Mouse (Mus musculus): ENCODE measurements around the gene Ctla2b. TPM values are rescaled to one million over a fixed set of nuclear protein-coding genes. Genes with fewer than 3 reads are reported as not detected.
A peak's percentile ranks its signal among the peaks of the same experiment; 100 is the strongest.
"Not testable (repeated sequence)": the region's sequence is repeated elsewhere in the genome, so short reads cannot be mapped to it uniquely, and the experiment has no call there.

The Ctla2b gene
- 3.2 and 4.1 TPM in 2 replicates for polyA plus RNA-seq (2012; rRNA removed)

GRCm38 (mm10) chr13:60897328-60897727 is at the start of gene Ctla2b:
Gene Ctla2b (minus strand): TSS chr13:60897447.
- peaks cover 3% of the 10 kb centered on the region for H3K4me1 ChIP-seq (ENCODE audit: control insufficient read depth, insufficient read depth, low read length)
- no peak within 1 kb of the TSS for H3K4me3 ChIP-seq (replicated peaks; ENCODE audit: extremely low read depth, low read depth, low read length)
- WGBS: 23% methylated on average over 3 of the region's 3 CpGs
- peak; percentile 33 for DNase-seq
- TF ChIP-seq CTCF (IDR thresholded peaks at IDR 0.05; ENCODE audit: insufficient read depth, low read length) (no peak), POLR2A (IDR thresholded peaks at IDR 0.05; ENCODE audit: borderline replicate concordance, extremely low read depth, low read depth, low read length) (peak; percentile 58; the same call in 1 of the 2 replicates)

DNA sequence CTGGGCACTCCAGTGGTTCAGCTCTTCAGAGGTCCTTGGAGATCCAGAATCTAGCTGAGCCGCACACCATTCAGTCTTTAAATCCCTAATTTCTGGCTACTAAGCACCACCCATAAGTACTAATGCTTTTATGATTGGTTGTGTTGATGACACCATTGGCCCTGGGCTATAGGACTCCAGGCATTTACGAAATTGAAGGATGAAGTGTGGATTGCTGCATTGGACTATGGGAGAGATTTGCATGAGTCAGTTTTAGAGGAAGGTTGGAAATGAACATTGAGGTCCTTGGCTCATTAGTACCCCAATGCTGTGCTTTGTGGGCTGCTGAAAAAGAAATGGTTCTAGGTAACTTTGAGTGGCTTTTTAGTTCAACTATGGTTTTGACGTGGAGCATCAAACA is 44.6 kb upstream of the Ctla2b start, which contains the start of gene Tpbpa:
TSS of gene Tpbpa (minus strand) at position 101 of the 400 bp plus-strand sequence.
- 80% methylated on average over 3 of the region's 3 CpGs for WGBS
- DNase-seq; H3K4me1 ChIP-seq (ENCODE audit: control insufficient read depth, insufficient read depth, low read length); H3K4me3 ChIP-seq (replicated peaks; ENCODE audit: extremely low read depth, low read depth, low read length): not testable (repeated sequence)

- WGBS: 23% methylated on average over 5 of the region's 5 CpGs
- Histone ChIP-seq H3K4me3 (replicated peaks; ENCODE audit: extremely low read depth, low read depth, low read length) (peak within 1 kb of the TSS; percentile 67), H3K4me1 (ENCODE audit: control insufficient read depth, insufficient read depth, low read length) (no peaks in the 10 kb centered on the region; the same call in 1 of the 2 replicates)
- TF ChIP-seq CTCF (IDR thresholded peaks at IDR 0.05; ENCODE audit: insufficient read depth, low read length) (no peak), POLR2A (IDR thresholded peaks at IDR 0.05; ENCODE audit: borderline replicate concordance, extremely low read depth, low read depth, low read length) (peak; percentile 67; the same call in 1 of the 2 replicates)
- peak; percentile 19 for DNase-seq
Observed at GRCm38 (mm10) chr13:60936500-60936901, 39.3 kb upstream of the Ctla2b start, which contains the start of the genes Gm49391 and Ctla2a. Gene Gm49391 (minus strand): TSS chr13:60936571. Gene Ctla2a (minus strand): TSS chr13:60936625.

DNA sequence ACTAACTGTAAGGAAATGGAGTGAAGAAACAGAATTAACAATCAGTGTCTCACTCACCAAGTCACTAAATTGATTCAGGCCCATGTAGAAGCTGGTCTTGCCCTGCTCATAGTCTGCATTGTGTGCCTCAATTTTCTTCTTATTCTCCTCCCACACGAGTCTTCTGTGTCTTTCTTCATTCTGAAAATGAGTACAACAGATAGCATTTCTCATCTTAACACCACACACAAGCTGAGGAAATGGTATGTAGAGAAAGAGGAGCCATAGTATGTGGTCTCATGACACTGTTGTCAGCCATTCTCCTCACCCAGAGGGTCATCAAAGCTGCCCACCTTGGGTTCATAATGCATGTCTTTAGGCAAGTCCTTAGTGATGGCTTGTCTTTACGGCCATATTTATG is 38.2 kb upstream of the Ctla2b start, which contains the start of gene Gm49393:
TSS of gene Gm49393 (minus strand) at position 101 of the 400 bp plus-strand sequence.
- peak within 1 kb of the TSS; percentile 67 for H3K4me3 ChIP-seq (replicated peaks; ENCODE audit: extremely low read depth, low read depth, low read length)
- 49% methylated on average over 2 of the region's 2 CpGs for WGBS
- DNase-seq: not testable (repeated sequence)

DNA sequence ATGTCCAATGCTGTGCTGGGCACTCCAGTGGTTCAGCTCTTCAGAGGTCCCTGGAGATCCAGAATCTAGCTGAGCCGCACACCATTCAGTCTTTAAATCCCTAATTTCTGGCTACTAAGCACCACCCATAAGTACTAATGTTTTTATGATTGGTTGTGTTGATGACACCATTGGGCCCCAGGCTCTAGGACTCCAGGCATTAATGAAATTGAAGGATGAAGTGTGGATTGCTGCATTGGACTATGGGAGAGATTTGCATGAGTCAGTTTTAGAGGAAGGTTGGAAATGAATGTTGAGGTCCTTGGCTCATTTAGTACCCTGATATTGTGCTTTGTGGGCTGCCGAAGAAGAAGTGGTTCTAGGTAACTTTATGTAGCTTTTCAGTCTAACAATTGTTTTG is 7.5 kb upstream of the Ctla2b start, which contains the start of gene Tpbpb:
TSS of gene Tpbpb (minus strand) at position 101 of the 400 bp plus-strand sequence.
- not testable (repeated sequence) for H3K4me1 ChIP-seq (ENCODE audit: control insufficient read depth, insufficient read depth, low read length); DNase-seq; H3K4me3 ChIP-seq (replicated peaks; ENCODE audit: extremely low read depth, low read depth, low read length)
- WGBS: 85% methylated on average over 2 of the region's 2 CpGs

More for the DNA sequence above, 38.2 kb upstream of the Ctla2b start, which contains the start of gene Gm49393:
- not testable (repeated sequence) for H3K4me1 ChIP-seq (ENCODE audit: control insufficient read depth, insufficient read depth, low read length)

DNA sequence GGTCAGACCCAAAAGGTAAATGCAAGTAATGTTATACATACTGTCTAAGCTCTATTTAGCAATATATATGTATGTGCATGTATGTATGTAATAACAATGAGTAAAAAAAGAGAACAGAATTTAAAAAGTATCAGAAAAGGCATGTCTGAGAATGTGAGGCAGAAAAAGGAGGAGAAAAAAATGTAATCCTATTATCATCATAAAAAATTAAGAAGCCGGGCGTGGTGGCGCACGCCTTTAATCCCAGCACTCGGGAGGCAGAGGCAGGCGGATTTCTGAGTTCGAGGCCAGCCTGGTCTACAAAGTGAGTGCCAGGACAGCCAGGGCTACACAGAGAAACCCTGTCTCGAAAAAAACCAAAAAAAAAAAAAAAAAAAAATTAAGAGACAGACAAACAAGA is 453 bp downstream of the Ctla2b start, which contains the start of gene Gm49392:
TSS of gene Gm49392 (minus strand) at position 101 of the 400 bp plus-strand sequence.
- WGBS: 81% methylated on average over 8 of the region's 8 CpGs
- not testable (repeated sequence) for DNase-seq; H3K4me1 ChIP-seq (ENCODE audit: control insufficient read depth, insufficient read depth, low read length); H3K4me3 ChIP-seq (replicated peaks; ENCODE audit: extremely low read depth, low read depth, low read length)

DNA sequence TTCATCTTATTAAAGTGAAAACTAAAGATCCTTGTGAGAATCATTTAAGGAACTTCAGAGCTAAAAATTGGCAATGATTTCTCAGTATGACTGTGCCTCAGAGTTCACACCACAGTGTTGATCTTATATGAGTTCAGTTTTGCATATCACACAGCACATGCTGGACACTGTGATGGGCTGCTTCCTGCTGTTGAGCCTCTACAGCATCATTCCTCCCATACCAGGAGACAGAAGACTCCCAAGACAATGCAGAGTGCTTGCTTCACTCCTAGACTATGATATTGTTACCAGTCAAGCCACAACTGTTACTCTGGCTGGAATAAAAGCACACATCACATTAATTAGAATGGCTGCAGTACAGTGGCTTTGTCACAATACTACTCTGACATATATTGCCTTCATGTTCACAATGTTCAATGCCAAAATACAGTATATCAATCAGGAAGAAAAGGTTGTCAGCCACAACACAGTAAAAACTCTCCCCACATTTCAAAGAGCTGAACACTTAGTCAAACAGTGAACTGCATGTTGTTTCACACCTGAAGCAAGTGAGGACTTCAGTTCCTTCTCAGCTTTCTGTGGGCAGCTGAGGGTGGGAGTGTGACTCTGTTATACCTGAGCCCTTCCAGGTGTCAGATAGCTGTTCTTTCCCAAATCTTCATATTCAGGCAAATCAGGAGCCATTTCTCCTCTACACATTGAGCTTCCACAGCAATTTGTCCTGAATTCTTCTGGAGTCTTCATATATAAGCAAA is 1.7 kb downstream of the Ctla2b start:
- TF ChIP-seq CTCF (IDR thresholded peaks at IDR 0.05; ENCODE audit: insufficient read depth, low read length) (no peak), POLR2A (IDR thresholded peaks at IDR 0.05; ENCODE audit: borderline replicate concordance, extremely low read depth, low read depth, low read length) (no peak)
- DNase-seq: no peak

DNA sequence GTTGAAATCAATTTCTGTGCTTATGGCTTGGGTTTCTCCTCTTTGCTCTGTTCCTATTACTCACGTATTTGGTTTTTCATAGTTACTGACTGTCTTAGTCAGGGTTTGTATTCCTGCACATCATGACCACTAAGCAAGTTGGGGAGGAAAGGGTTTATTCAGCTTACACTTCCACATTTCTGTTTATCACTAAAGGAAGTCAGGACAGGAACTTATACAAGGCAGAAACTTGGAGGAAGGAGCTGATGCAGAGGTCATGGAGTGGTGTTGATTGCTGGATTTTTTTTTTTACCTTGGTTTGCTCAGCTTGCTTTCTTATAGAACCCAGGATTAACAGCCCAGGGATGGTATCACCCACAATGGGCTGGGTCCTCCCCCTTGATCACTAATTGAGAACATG is 4.9 kb downstream of the Ctla2b start:
- Histone ChIP-seq H3K4me1 (ENCODE audit: control insufficient read depth, insufficient read depth, low read length) (no peaks in the 10 kb centered on the region), H3K4me3 (replicated peaks; ENCODE audit: extremely low read depth, low read depth, low read length) (no peak overlapping the region)
- TF ChIP-seq CTCF (IDR thresholded peaks at IDR 0.05; ENCODE audit: insufficient read depth, low read length) (no peak), POLR2A (IDR thresholded peaks at IDR 0.05; ENCODE audit: borderline replicate concordance, extremely low read depth, low read depth, low read length) (no peak)
- WGBS: 79% methylated on average over 1 of the region's 1 CpGs
- DNase-seq: no peak

More for the DNA sequence above, 1.7 kb downstream of the Ctla2b start:
- Histone ChIP-seq H3K4me1 (ENCODE audit: control insufficient read depth, insufficient read depth, low read length) (peaks cover 3% of the 10 kb centered on the region), H3K4me3 (replicated peaks; ENCODE audit: extremely low read depth, low read depth, low read length) (no peak overlapping the region)

DNA sequence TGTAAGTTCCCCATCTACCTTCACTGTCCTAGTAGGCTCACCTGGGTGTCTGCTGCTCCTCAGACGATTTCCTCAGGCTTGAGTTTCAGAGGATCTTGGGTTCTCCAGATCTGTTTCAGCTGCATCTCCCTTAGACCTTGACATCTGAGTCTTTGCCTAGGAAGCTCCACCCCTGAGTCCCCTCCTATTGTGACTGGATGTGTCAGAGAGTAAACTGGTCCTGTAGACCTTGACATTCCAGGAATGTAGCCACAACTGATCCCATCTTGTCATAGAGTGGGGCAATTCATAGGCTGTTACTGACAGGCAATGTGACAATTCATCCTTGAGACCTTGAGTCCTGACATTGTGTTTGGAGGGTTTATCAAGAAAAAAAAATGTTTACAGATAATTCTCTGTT is 33.0 kb downstream of the Ctla2b start, which contains the start of gene 4930486L24Rik:
TSS of gene 4930486L24Rik (minus strand) at position 195 of the 400 bp plus-strand sequence.
- DNase-seq: no peak
- TF ChIP-seq CTCF (IDR thresholded peaks at IDR 0.05; ENCODE audit: insufficient read depth, low read length) (no peak), POLR2A (IDR thresholded peaks at IDR 0.05; ENCODE audit: borderline replicate concordance, extremely low read depth, low read depth, low read length) (no peak)
- Histone ChIP-seq H3K4me1 (ENCODE audit: control insufficient read depth, insufficient read depth, low read length) (no peaks in the 10 kb centered on the region), H3K4me3 (replicated peaks; ENCODE audit: extremely low read depth, low read depth, low read length) (no peak within 1 kb of the TSS)
- WGBS: 41% methylated on average over 1 of the region's 1 CpGs

Data from lung, adult 2 months (tissue).